Mouse (Mus musculus): Measurements from ENCODE around the gene Ak2. TPM values are rescaled to one million over a fixed set of nuclear protein-coding genes. Genes with fewer than 3 reads are reported as not detected.
A peak's percentile ranks its signal among the peaks of the same experiment; 100 is the strongest.

Gene Ak2
- polyA plus RNA-seq, 1 experiment from 2014 or later, result 200 TPM

GRCm38 (mm10) chr4:129055562-129055961, 63.8 kb downstream of the Ak2 start:
- WGBS, result 77% methylated on average over 5 of the region's 5 CpGs
- no peak for ATAC-seq (ENCODE audit: insufficient read depth, low FRiP score, low read depth)
- Histone ChIP-seq H3K4me3 (replicated peaks) (no peak overlapping the region), H3K9me3 (no peaks in the 10 kb centered on the region), H3K27me3 (replicated peaks) (peaks cover 5% of the 10 kb centered on the region; the same call in 1 of the 2 replicates), H3K9ac (no peak overlapping the region), H3K27ac (0 out of 2 replicates have a peak overlapping the region, but pooled peaks have one; percentile 16), H3K4me1 (peaks cover 13% of the 10 kb centered on the region), H3K36me3 (no peaks in the 10 kb centered on the region), H3K4me2 (no peak overlapping the region)

- Histone ChIP-seq H3K4me1 (peaks cover 7% of the 10 kb centered on the region), H3K9ac (peak overlapping the region; percentile 83; the same call in 1 of the 2 replicates), H3K27me3 (replicated peaks) (no peaks in the 10 kb centered on the region), H3K4me3 (replicated peaks) (peak overlapping the region; percentile 85), H3K27ac (peak overlapping the region; percentile 88), H3K4me2 (peak overlapping the region; percentile 100), H3K36me3 (no peaks in the 10 kb centered on the region), H3K9me3 (no peaks in the 10 kb centered on the region)
- ATAC-seq (ENCODE audit: insufficient read depth, low FRiP score, low read depth), result peak; percentile 96
- 4% methylated on average over 34 of the region's 44 CpGs for WGBS
Measured at GRCm38 (mm10) chr4:129057533-129058206, 65.9 kb downstream of the Ak2 start.

- Histone ChIP-seq H3K27me3 (replicated peaks) (no peaks in the 10 kb centered on the region), H3K4me1 (peaks cover 10% of the 10 kb centered on the region), H3K9ac (peak within 1 kb of the TSS; percentile 83), H3K4me3 (replicated peaks) (peak within 1 kb of the TSS; percentile 85), H3K9me3 (no peaks in the 10 kb centered on the region), H3K4me2 (peak within 1 kb of the TSS; percentile 100), H3K36me3 (no peaks in the 10 kb centered on the region), H3K27ac (peak within 1 kb of the TSS; percentile 88)
- ATAC-seq (ENCODE audit: insufficient read depth, low FRiP score, low read depth), result peak; percentile 69
- WGBS, result under 1% methylated on average over 85 of the region's 107 CpGs
Measured at GRCm38 (mm10) chr4:129058207-129059092, 66.7 kb downstream of the Ak2 start, which contains the start of gene Rnf19b. TSS of gene Rnf19b (plus strand) at chr4:129058271.

GRCm38 (mm10) chr4:129059125-129059551, 67.4 kb downstream of the Ak2 start:
- WGBS, result 3% methylated on average over 13 of the region's 13 CpGs
- H3K27me3 ChIP-seq (replicated peaks), result no peaks in the 10 kb centered on the region
- peak overlapping the region; percentile 100 for H3K4me2 ChIP-seq
- peak overlapping the region; percentile 83 for H3K9ac ChIP-seq
- H3K27ac ChIP-seq, result peak overlapping the region; percentile 88
- H3K9me3 ChIP-seq, result no peaks in the 10 kb centered on the region
- peak overlapping the region; percentile 85 for H3K4me3 ChIP-seq (replicated peaks)
- peaks cover 10% of the 10 kb centered on the region for H3K4me1 ChIP-seq
- H3K36me3 ChIP-seq, result no peaks in the 10 kb centered on the region
- ATAC-seq (ENCODE audit: insufficient read depth, low FRiP score, low read depth), result no peak

- H3K27me3 ChIP-seq (replicated peaks), result no peaks in the 10 kb centered on the region
- no peaks in the 10 kb centered on the region for H3K9me3 ChIP-seq
- no peak for ATAC-seq (ENCODE audit: insufficient read depth, low FRiP score, low read depth)
- H3K36me3 ChIP-seq, result no peaks in the 10 kb centered on the region
- H3K9ac ChIP-seq, result no peak overlapping the region
- H3K4me2 ChIP-seq, result peak overlapping the region; percentile 100
- H3K27ac ChIP-seq, result no peak overlapping the region
- H3K4me3 ChIP-seq (replicated peaks), result peak overlapping the region; percentile 85
- 25% methylated on average over 4 of the region's 4 CpGs for WGBS
- peaks cover 10% of the 10 kb centered on the region for H3K4me1 ChIP-seq
Measured at GRCm38 (mm10) chr4:129059922-129060321, 68.2 kb downstream of the Ak2 start.

Other genes starting within 250 kb of the Ak2 start
- gene A3galt2, start 236.6 kb upstream of the Ak2 start, polyA plus RNA-seq (2015; fragmentation: Nextera tagmentation; extraction: Ambion mirVana), result 0.09 and 0.14 TPM in 2 replicates
- 22.8 and 26.6 TPM in 2 replicates for gene Zfp362, start 185.9 kb upstream of the Ak2 start, polyA plus RNA-seq (2015; fragmentation: Nextera tagmentation; extraction: Ambion mirVana)
- 3.3 and 3.6 TPM in 2 replicates for gene Trim62, start 108.4 kb upstream of the Ak2 start, polyA plus RNA-seq (2015; fragmentation: Nextera tagmentation; extraction: Ambion mirVana)
- gene Azin2, start 29.5 kb upstream of the Ak2 start, polyA plus RNA-seq (2015; fragmentation: Nextera tagmentation; extraction: Ambion mirVana), result 16.7 and 18.4 TPM in 2 replicates
- gene Rnf19b, start 66.3 kb downstream of the Ak2 start, polyA plus RNA-seq (2015; fragmentation: Nextera tagmentation; extraction: Ambion mirVana), result 7.2 and 7.6 TPM in 2 replicates
- gene Tmem54, start 113.6 kb downstream of the Ak2 start, polyA plus RNA-seq (2015; fragmentation: Nextera tagmentation; extraction: Ambion mirVana), result 47.7 and 56.2 TPM in 2 replicates
- 2.4 and 2.7 TPM in 2 replicates for gene Hpca, start 130.1 kb downstream of the Ak2 start, polyA plus RNA-seq (2015; fragmentation: Nextera tagmentation; extraction: Ambion mirVana)
- gene Fndc5, start 145.0 kb downstream of the Ak2 start, polyA plus RNA-seq (2015; fragmentation: Nextera tagmentation; extraction: Ambion mirVana), result 2.7 and 2.8 TPM in 2 replicates
- 13.1 and 14.1 TPM in 2 replicates for gene S100pbp, start 197.8 kb downstream of the Ak2 start, polyA plus RNA-seq (2015; fragmentation: Nextera tagmentation; extraction: Ambion mirVana)
- 72.3 and 80.0 TPM in 2 replicates for gene Yars, start 197.8 kb downstream of the Ak2 start, polyA plus RNA-seq (2015; fragmentation: Nextera tagmentation; extraction: Ambion mirVana)